Mouse (Mus musculus) inflammation-experienced regulatory T-cells, adult 6 months (primary cell): Measurements from ENCODE around the gene Gatm. TPM values are rescaled to one million over a fixed set of nuclear protein-coding genes. Genes with fewer than 3 reads are reported as not detected.

ENCODE experiments used
- polyA plus RNA-seq, 3 experiments: library from polyadenylated mRNA; unstranded; fragments of 100-300 nt; shearing (Covaris generic); gene quantifications; one replicate each; pipeline ENCODE4 v1.2.1; 2017

Gene Gatm
- polyA plus RNA-seq, 3 experiments from 2014 or later, result 0.32 to 1.7 (median 0.46) TPM

Other genes with a start within 250 kb of the Gatm start
- gene Shf, start 242.1 kb downstream of the Gatm start, polyA plus RNA-seq, result under 1 TPM in 1 of 3 experiments, not detected in 2; 0.39 TPM
- 100 to 1,000 TPM in 2 of 3 experiments, 10 to 100 TPM in 1; 66.9 to 135 (median 110) TPM for gene Slc28a2, start 184.8 kb downstream of the Gatm start, polyA plus RNA-seq
- 10 to 100 TPM in 1 of 3 experiments, 1 to 10 TPM in 1, under 1 TPM in 1; 0.20 to 14.7 (median 5.5) TPM for gene Gm14085, start 126.4 kb downstream of the Gatm start, polyA plus RNA-seq
- gene AA467197, start 25.7 kb upstream of the Gatm start, polyA plus RNA-seq, result 1 to 10 TPM in 1 of 3 experiments, not detected in 2; 5.0 TPM
- gene Slc30a4, start 91.4 kb upstream of the Gatm start, polyA plus RNA-seq, result under 1 TPM; 0.15 to 0.91 (median 0.59) TPM
- 10 to 100 TPM; 41.1 to 56.1 (median 46.3) TPM for gene Bloc1s6, start 127.2 kb upstream of the Gatm start, polyA plus RNA-seq
- gene Sqor, start 153.9 kb upstream of the Gatm start, polyA plus RNA-seq, result 10 to 100 TPM in 2 of 3 experiments, 1 to 10 TPM in 1; 4.6 to 14.9 (median 14.8) TPM